Mouse (Mus musculus) gastrocnemius, postnatal 10 days (tissue): ENCODE measurements around the gene Syne4. TPM values are rescaled to one million over a fixed set of nuclear protein-coding genes. Genes with fewer than 3 reads are reported as not detected.

Experiments used
- DNase-seq: peaks from one replicate; pipeline ENCODE4 v3.0.0; 2021; ENCODE audit warnings: mixed read lengths
- total RNA-seq, 2 experiments: library from RNA; stranded (reverse); gene quantifications; 2 replicates each; pipeline ENCODE4 v1.2.3; 2021

Gene Syne4
- total RNA-seq, 2 experiments from 2014 or later, result 1.8 TPM

DNA sequence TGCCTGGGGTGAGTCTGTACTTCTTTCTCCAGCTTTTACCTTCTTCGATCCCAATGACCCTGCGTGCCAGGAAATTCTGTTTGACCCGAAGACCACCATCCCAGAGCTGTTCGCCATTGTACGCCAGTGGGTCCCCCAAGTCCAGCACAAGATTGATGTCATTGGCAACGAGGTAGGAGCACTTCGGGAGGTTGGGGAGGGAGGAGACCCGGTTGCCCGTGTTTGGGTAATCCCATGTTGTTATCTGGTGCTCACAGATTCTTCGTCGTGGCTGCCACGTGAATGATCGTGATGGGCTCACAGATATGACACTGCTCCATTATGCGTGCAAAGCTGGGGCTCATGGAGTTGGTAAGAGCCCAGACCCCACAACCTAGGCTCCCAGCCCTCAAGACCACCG lies 17.8 kb upstream of the Syne4 start:
- DNase-seq, result no peak

DNA sequence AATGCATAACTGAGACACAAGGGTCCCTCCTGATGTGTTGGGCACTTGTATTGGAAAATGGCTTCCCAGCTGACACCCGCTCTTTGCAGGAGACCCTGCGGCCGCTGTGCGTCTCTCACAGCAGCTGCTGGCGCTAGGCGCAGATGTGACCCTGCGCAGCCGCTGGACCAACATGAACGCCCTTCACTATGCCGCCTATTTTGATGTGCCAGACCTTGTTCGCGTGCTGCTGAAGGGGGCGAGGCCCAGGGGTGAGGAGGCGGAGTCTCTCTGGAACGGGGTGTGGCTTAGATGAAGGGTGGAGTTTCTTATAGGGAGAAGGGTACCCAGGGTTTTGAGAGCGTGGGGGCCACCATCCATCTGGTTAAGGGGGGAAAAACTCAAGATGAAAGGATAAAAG lies 17.3 kb upstream of the Syne4 start:
- no peak for DNase-seq

DNA sequence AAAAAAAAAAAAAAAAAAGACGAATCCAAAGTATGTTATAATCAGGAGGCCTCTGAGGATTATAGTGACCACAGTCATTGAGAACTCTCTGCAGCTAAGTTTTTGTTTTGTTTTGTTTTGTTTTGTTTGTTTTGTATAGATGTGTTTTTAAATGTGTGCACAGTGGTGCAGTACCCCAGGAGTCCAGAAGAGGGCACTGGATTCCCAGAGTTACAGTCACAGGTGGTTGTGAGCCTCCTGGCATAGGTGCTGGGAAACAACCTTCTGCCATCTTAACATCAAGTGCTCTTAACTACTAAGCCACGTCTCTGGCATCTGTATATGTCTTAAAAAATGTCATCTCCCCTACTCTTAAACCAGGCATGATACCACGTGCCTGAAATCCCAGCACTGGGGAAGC lies 13.7 kb upstream of the Syne4 start:
- DNase-seq, result no peak

DNA sequence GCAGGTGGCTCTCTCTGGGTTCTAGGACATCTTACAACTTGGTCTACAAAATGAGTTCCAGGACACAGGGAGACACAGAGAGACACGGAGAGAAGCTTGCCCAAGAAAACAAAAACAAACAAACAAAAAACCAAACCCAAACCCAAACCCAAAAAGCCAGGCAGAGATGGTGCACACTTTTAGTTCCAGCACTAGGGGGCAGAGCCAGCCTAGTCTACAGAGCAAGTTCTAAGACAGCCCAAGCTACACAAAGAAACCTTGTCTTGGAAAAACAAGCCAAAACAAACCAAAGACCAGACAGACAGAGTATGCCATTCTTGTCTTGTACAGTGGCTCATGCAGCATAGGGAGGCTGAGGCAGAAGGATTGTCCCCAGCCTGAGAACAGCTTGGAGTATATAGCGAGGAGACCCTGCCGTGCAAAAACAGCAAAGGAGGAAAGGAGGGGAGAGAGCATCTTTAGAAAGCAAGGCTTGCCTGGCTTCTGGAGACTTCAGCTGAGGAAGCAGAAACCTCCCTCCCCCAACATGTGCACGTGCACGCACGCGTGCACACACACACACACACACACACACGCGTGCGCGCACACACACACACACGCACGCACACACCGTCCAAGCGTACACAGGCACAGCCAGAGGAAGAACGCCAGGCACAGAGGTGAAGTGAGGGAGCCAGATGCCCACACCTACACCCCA lies 8.4 kb upstream of the Syne4 start:
- no peak for DNase-seq

DNA sequence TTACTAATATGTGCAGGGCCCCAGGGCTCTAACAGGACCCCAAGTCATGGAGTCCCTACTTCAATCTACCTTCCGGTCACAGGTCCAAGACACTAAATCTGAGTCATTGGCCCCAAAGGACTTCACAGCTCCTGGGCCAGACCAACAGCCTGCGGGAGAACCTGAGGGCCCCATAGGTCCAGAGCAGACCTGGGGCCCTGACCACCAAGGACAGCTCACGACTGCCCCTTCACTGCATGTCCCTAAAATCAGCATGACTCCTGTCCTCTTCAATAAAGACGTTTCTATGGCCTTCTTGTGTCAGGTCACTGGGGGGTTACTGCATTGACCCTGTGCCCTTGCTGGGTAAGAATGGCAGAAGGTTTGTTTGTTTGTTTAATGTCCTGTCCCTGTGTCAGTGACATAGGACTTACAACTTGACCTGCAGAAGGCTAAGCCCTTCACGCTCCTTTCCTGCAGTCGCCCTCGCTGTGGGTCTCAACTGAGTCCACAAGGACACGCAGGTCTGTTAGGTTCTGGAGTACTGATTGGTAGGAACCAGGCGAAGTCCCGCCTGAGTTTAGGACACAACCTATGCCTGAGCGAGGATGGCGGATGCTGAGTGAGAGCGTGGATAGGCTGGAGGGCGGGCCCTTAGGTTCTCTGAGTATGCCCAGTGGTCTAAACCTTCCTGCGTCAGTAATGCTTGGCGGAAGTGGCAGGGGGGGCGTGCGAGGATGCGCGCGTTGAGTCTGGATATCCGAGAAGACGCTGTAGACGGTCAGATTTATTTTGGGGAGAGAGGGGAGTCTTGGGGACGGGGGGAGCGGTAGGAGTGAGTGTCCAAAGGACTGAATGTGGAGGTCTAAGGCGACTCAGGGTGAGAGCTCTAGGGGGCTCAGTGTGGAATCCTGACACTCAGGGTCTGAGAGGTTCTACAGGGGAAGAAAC lies 6.3 kb upstream of the Syne4 start, which contains the start of gene Alkbh6:
Gene Alkbh6, plus strand, starts transcription at position 642 of the 930 bp plus-strand sequence.
- DNase-seq, result peak; percentile 82

DNA sequence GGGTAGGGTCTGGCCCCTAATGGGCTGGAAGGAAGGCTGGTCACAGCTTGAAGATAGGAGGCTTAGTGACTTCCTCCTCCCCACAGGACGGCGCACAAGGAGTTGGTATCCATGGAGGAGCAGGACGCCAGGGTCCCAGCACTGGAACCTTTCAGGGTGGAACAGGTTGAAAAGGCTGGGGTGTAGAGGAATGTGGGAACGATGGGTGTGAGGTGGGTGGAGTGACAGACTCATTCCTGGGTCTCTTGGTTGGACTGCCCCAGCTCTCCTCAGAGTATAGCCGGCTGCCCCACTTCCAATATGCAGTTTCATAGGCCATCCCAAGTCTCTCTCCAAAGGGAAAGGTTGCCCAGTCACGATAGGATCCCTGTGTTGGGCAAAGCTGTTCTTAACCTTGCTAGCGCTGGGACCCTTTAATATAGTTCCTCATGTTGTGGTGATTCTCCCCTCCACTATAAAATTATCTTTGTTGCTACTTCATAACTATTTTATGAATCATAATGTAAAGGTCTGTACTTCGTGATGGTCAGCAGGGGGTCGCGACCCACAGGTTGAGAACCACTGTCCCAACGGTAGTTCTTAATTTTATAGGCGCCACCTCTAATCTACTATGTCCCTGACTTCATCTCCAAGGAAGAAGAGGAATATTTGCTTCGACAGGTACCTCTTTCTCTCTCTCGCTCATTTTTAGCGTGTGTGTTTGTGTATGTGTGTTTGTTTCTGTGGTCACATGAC lies 5.0 kb upstream of the Syne4 start:
- no peak for DNase-seq

DNA sequence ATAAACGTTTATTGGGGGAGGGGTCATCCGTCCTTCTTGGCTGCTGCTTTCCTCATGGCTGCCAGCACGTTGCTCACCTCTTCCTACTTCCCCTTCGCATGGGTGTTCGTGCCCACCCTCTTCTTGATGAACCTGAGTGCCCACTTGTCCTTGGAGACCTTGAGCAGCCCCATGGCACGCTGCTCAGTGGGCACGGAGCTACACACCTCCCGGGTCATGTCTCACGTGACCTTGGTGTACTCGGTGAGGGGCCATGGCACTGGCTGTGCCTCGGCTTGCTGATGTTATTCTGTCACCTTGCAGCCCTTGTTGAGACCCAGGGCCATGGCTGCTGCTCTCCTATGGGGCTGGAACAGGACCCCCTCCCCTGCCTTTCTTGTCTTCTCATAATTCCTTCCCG lies 4.5 kb upstream of the Syne4 start:
- DNase-seq, result no peak

DNA sequence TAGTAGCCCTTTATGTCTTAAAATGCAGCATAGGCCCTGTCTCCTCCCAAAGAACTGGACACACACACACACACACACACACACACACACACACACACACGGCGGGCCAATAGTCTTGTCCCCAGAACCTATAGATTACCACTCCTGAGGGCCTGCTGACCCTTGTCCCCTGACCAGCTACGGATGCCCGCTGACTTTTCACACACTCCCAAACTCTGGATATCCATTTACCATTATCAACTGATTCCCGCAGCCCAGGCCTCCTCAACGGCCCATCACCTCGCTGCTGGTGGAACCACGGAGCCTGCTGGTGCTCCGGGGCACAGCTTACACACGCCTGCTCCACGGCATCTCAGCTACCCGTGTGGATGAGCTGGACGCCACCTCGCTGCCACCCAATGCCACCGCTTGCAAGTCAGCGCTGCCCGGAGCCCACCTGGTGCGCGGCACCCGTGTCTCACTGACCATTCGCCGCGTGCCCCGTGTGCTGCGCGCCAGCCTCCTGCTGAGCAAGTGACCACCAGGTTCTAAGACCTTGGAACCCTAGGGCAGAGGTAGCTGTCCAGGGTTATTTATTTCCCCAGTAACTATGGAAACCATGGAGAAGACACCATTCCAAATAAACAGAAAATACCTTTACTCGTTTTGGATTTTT lies 814 bp upstream of the Syne4 start:
- no peak for DNase-seq

DNA sequence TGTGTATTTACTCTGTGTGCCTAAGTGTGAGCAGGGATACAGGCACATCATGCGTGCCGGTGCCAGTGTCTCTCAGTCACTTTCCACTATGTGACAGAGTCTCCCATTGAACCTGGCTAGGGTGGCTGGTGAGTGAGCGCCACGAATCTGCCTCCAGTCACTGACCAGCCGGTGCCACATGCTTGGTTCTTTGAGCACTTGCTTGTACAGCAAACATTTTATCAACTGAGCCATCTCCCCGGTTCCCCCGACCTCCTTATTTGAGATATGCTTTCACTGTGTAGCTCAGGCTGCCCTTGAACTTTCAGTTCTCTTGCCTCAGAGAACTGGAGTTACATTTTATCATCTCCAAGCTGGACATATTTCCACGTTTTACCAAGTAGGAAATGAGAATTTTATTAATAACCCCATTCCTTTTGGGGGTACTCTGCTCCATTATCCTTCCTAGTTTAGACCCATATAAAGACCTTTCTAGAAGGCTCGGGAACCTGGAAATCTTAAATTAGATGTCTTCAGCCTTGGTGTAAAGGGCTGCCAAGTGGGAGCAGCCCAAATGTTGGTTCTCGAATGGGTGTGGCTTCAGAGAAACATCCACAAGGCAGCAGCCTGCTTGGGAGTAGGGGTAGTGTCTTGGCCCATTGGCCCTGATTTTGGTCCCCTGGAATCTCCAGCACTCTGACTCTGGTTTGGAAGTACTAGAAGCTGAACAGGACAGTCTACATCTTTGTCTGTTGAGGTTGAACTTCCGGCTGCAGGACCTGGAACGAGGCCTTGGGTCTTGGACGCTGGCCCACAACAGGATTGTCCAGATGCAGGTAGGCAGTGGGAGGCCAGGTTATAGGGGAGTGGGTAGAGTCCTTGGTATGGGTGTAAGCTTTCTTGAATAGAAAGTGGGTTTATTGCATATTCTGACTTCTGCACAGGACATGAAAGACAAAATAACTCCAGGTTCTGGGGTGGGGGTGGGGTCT lies 1.2 kb downstream of the Syne4 start:
- DNase-seq, result no peak

DNA sequence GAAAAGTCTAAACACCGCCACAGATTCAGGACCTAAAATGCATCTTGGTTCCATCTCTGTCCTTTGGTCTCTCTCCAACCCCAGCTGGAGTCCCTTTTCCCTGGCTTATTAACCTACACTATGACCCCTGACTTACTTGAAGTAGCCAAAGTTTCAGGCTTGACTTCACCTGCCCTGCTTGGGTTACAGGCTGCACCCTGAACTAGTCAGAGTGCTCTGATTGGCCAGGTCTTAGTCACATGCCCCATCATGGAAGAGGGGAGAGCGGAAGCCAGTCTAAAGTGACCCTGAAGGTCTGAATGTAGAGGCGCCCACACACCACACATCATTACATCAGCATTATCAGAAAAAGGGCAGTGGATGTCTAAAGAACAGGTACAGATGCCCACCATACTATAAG lies 3.5 kb downstream of the Syne4 start:
- DNase-seq, result no peak

DNA sequence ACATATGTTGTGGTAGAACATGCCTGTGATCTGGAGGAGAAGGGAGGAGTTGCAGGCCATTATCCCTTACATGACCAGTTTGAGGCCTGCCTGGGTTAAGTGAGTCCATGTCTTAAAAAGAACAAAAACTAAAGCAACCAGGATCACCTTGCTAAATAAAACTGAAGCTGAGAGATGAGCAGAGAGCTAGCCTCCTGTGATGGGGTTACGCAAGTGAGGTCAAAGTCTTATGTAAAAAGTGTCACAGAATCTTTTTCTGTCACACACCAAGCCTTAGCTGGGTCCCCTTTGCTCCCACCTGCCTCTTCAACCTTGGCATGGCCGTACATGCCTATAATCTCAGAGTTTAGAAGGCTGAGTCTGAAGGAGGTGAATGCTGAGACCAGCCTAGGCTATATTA lies 6.3 kb downstream of the Syne4 start:
- DNase-seq, result no peak

DNA sequence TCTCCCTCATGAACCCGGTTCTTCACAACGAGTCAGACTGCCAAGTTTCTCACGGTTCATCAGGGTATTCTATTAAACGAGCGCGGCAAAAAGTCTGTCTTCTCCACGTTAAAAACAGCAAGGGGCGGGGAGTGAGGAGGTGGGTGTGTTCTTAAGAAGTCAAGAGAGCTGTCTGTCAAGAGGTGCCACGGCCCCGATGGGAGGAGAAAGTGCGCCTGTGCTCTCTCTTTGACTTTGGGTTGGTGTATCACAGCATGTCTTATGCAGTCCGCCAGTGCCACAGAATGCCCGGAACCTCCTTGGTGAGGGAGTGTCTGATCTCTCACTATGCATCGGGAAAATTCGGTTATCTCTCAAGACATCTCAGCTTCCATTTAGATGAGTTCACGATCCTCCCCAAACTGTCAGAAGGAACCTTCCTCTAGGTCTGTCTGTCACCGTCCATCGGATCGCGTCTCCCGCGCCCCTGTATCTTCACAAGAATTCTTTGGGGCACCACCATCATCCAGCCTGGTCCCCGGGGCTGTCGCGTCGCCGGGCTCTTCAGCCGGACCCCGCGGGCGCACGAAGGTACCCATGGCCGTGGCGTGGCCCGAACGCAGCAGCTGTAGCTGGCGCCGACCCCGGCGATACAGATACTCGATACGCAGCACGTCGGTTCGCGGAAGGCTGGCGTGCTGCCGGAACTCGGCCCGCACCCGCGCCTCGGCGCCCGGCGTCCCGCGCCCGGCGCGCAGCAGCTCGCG lies 7.1 kb downstream of the Syne4 start, which contains the start of gene E130208F15Rik:
Gene E130208F15Rik, plus strand, starts transcription at position 202 of the 746 bp plus-strand sequence.
- DNase-seq, result peak; percentile 49

DNA sequence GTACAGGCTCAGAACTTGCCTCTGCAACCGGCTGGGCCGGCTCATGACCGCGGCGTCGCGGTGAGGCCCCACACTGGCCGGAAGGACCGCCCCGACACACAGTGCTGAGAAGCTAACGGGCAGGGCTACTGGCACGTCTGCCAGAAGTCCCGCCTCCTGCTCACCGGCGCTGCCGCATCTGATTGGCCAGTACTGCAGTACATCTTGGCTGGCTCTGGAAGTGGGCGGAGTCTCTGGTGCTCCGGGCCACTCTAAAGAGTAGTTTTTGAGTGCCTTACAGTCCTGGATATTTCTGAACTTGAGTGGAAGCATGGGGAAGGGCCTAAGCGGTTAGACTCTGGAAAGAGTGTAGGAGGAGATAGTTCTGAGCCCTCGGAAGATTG lies 7.7 kb downstream of the Syne4 start:
- peak; percentile 97 for DNase-seq

DNA sequence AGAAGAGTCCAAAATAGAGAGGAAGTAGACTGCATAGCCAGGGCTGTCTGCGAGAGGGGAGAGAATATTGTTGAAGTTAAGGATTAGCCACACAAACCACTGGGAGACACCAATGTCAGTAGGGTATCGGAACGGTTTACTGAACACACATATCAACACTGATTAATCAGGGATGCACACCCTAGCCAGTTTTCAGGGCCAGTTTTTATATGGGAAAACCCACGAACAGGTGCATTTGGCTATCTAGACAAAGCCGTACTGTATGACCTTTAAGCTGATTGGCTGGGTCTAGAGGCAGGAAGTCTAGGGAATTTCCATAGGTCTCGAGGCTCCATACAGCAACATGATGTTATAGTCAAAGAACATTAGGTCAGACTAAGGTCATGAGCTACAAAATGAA lies 8.3 kb downstream of the Syne4 start:
- DNase-seq, result no peak

DNA sequence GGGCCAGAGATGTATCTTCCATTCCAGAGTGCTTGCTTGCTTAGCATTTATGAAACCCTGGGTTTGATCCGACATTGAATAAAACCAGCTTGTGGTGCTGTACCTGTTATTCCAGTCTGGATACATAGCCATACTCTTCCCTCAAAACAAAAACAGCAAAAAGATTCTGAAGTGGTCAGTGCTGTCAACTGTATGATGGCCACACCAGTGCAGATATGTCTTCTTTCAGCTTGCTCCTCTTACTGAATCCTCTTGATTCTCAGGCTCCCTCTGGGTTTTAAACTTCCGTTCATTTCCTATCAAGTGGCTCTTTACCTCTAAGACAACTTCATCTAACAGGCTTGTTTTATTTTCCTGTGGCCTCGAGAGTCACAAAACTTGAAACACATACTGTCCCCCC lies 9.2 kb downstream of the Syne4 start, which contains the start of gene Sdhaf1:
Gene Sdhaf1, minus strand, starts transcription at position 101 of the 400 bp plus-strand sequence.
- DNase-seq, result no peak

DNA sequence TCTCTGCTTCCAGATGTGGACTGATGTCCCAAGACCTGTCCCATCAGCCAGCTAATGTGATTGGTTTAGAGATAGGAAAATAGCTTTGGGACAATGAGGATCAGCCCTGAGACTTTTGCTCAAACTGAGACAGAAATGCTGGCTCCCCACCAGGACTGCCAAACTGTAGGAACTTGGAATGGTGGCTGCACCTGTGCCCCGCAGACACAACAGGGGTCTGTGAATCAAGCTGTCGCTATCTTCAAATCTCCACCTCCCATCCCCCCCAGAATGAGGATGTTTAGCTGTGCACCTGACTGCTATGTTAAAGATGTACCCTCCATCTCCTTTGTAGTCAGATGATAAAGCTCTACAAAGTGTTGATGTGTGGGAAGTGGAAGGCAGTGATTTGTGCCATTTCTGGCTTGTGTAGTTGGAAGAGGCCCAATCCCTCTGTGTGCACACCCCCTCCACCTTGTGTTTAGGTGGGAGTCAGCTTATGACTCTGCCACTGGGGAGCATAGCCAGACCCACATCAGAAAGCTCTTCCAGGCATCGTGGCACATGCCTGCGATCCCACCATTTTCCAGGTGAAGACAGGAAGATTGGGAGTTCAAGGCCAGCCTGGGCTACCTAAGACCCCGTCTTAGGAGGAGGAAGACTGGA lies 9.8 kb downstream of the Syne4 start:
- no peak for DNase-seq

DNA sequence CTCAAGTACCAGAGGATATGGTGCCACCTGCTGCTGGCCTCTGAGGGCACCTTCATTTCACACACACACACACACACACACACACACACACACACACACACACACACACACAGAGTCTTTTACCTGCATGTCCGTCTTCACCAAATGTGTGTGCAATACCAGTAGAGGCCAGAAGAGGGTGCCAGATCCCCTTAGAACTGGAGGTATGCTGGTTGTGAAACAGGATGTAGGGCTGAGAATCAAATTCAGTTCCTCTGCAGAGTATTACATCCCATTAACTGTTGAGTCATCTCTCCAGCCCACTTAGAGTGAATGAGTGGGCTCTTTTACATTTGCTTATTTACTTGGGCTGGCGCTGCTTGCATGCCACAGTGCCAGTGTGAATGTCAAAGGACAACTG lies 10.8 kb downstream of the Syne4 start:
- peak; percentile 49 for DNase-seq

DNA sequence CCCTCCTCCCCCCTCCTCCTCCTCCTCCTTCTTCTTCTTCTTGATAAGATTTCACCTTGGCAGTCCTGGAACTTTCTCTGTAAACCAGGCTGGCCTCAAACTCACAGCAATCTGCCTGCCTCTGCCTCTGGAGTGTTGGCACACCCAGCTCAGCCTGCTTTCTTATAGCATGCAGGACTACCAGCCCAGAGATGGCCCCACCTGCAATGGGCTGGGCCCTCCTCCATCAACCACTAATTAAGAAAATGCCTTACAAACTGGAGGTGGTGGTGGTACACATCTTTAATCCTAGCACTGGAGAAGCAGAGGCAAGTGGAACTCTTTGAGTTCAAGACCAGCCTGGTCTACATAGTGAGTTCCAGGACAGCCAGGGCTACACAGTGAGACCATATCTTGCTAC lies 11.8 kb downstream of the Syne4 start:
- no peak for DNase-seq

DNA sequence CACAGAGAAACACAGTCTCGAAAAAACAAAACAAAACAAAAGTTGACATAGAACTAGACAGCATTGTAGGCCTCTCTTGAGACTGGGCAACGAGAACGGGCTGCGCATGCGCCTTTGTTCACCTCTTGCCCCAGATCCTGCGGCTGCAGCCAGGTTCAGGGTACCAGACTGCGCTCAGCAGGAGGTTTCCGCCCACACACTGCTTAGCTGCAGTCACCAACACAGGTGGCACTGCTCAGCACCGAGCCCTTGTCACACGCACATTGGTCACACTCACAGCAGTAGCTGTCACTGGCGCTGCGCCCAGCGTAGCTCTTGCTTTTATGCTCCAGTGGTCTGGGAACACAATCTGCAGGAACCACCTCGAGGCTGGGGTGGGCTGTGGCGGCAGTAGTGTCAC lies 12.5 kb downstream of the Syne4 start:
- no peak for DNase-seq

DNA sequence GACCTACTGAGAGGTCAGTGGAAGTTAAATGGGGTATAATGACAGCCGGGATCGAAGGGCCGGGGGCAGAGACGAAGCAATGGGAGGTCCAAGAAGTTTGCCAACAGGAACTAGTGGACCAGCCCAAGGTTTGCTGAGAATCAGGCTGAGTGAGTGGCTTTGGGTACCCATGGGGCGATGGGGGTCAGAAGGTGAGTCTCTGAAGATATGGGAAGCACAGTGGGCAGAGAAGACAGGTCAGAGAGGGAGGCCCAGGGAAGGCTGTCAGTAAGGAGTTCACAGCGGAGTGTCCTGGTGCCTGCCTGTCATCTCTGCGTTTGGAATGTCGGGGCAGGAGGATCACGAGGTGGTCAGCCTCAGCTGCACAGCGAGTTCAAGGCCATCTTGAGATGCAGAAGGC lies 13.8 kb downstream of the Syne4 start:
- DNase-seq, result no peak
